Mouse (Mus musculus): ENCODE data around the gene Gmds.

The Gmds gene

DNA sequence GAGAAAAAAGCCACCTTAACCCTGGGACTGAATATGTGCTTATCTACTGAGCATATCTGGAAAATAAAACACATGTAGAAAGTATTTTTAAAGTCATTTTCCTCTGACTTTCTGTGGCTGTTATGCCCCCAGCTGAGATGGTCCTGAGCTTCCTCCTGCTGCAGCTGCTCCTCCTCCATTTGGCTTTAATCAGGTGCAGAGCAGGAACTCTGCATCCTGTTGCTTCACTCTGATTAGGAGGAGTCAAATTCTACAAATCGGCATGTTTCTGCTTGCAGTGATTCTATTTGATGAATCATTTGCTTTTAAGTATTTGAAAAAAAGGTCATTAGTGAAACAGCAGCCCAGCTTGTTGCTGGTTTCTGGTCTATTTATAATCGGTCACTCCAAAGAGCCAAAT is 177.0 kb downstream of the Gmds start:
- no peak for DNase-seq (ENCODE audit: low spot score in 2 of 2)

DNA sequence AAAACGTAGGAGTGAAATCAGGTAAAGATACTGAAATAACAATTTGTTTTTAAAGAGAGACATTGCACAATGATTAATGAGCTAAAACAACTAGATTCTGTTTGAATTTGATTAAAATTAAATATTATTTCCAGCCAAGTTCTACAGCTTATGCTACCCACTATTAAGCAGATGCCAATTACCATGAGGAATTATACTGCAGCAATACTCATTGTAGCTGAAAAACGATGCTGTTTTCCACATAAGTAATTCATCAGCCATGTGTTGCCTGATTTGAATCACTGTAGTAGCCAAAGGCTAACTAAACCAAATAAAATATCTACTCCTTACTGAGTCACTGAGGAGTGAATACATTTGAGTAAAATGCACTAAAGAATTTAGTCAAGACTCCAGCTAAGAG is 180.3 kb downstream of the Gmds start:
- DNase-seq (ENCODE audit: low spot score in 2 of 2): no peak

DNA sequence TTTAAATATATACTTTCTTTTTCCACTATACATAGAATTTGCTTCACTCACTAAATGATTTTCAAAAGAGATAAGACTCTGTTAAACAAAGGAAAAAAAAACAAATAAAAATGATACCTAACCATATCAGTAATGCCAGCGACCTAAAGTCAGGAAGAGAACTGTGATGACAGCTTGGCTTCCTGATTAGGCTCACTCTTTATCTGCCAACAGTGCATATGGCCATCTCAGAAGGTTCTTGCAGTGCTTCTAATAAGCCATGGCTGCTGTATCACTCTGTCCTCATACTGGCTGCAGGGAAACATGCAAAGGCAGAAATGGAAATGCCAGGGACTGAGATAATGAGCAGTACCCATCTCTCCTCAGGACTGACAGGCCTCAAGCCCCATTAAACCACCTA is 192.6 kb downstream of the Gmds start:
- no peak for DNase-seq (ENCODE audit: low spot score in 2 of 2)

DNA sequence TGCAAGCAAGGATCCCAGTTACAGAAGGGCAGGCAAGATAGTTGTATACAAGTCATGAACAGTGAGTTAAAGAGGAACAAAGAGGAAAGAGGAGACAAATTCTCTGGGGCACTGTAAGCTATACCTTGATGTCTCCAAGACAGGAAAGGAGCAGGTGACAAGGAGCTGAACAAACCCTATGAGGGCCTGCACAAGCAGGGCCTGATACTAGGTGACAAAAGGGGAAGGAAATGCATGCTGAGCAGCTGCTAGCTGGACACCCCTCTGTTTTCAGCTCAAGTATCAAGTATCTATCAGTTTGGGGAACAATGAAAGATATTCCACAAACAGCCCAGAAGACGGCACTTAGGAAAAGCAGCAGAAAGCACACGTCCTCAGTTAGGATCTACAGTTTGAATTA is 193.4 kb downstream of the Gmds start:
- no peak for DNase-seq (ENCODE audit: low spot score in 2 of 2)

DNA sequence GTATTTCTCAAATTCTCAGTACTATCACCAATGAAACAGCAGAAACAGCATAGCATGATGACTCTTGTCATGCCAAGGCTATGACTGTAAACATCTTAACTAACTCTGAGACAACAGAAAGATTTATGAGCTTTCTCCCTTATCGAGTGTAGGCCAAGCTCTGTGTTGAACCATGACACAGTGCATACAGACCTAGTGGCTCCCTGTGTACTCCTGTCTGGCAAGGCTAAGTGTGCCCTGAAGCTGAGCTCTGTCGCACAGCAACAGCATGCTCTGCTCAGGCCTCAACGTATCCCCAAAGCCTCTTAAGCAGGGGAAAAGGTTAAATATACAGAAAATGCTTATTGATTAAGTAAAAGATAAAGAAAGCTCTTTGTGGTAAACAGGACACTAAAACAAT is 194.9 kb downstream of the Gmds start:
- no peak for DNase-seq (ENCODE audit: low spot score in 2 of 2)

DNA sequence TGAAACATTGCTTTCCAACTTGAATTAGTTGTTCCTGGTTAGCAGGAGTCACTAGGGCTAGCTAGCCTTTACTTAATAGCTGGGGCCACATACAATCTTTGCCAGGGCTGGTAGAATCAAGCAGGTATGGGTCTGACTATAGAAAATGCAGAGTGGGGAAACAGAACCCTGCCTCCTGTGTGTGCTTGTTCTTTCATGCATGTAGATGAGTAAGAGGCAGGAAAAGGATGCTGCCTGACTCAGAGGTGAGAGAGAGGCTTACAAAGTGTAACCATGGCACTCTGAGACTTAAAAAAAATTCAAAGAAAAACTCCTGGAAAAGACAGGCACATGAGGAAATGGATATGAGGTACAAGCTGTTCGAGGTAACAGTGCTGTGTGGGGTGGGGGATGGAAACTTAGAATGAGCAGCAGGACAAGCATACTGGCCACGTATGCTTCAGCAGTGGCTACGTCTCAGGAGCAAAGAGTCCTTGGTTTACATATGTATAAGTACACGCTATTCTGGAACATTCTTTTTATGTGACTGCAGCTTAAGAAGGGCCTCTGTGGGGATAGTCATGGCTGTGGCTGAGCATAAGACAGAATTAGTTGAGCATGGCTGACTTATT is 203.8 kb downstream of the Gmds start:
- DNase-seq (ENCODE audit: low spot score in 2 of 2): no peak

DNA sequence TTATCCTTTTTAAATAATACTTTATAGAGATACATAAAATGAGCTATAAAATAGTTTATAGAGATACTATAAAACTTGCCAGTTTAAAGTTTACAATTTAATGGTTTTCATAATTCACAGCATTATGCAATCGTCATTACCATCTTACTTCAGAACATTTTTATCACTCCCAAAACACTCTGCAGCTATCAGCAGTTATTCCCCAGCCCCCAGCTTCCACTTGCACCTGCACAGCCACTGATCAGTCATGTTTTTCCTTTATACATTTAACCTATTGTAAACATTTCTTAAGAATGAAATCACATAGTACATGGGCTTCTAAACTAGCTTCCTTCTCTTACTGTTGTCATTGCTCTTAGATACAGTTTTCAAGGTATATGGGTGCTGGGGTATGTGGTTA is 208.6 kb downstream of the Gmds start:
- no peak for DNase-seq (ENCODE audit: low spot score in 2 of 2)

DNA sequence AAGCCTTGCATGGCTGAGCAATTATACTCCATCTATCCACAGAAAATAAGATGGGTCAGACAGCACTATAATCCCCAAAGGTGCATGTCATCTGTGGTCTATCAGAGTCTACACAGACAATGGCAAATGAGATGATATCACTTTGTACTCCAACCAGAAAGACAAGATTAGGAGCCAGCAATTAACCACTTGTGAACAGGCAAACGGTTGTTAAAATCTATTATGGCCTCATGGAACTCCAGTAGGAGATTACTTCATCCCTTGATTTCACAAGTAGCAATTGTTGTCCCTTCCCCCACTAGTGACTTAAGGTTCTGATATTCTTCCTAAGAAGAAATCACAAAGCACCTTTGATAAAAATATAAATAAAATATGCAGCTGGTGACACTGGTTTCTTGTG is 220.2 kb downstream of the Gmds start:
- DNase-seq (ENCODE audit: low spot score in 2 of 2): no peak

DNA sequence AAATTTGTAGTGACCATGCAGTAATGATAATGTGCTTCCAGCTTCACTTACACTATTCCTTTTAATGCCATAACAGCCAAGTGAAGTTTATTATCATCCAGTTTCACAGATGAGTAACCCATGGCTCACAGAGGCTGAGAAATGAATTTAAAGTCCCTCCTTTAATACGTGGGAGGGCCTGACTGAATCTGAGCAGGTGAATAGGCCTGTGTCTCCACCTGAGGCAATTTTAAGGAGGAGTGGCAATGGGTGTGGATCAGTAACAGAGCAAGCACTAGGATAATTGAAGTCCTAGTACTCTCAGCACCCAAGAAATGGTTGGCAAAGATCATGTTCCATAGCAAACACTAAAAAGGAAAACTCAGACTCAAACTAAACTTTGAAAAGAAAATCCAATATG is 223.1 kb downstream of the Gmds start:
- DNase-seq (ENCODE audit: low spot score in 2 of 2): no peak

DNA sequence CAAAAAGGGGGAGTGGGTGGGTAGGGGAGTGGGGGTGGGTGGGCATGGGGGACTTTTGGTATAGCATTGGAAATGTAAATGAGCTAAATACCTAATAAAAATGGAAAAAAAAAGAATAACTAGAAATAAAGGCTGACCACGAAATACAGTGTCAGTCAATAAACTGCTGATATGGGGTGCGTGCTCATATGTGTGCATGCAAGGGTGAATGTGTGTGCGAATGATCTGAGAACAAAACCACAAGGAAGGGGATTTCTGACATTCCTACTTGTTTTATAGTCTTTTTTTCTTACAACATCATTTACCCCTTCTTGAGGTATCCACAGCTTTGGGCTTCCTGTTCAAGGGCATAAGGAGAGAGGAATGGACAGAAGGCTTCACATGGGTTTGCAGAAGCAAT is 224.7 kb downstream of the Gmds start:
- DNase-seq (ENCODE audit: low spot score in 2 of 2): no peak

DNA sequence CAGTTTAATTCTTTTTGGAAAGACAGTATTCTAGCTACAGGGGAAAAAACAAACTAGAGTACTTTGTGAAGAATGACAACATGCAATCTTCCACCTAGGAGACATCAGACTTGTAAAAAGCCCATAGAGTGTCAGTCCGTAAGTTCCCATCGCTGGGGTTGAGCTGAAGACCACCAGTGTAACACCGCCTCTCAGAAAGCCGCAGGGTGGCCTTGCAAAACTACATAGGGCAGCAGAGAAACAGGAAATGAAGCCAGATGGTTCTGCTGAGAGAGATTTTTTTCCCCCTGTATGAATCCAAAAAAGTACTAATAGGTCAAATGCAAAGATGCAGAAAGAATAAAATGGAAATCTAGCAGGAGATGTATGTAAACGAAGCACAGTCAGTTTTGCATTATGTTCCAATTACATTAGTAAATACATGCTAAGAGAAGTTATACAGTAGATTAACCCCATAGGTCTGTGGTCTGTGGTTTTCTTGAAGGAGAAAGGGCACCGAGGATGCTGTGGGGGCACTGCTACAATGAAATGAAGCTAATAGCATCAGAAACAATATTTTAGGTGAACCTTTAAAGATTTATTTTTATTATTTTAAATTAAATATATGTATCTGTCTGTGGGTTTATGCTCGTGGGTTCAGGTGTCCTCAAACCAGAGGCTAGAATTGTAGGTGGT is 250.1 kb downstream of the Gmds start:
- no peak for DNase-seq (ENCODE audit: low spot score in 2 of 2)

DNA sequence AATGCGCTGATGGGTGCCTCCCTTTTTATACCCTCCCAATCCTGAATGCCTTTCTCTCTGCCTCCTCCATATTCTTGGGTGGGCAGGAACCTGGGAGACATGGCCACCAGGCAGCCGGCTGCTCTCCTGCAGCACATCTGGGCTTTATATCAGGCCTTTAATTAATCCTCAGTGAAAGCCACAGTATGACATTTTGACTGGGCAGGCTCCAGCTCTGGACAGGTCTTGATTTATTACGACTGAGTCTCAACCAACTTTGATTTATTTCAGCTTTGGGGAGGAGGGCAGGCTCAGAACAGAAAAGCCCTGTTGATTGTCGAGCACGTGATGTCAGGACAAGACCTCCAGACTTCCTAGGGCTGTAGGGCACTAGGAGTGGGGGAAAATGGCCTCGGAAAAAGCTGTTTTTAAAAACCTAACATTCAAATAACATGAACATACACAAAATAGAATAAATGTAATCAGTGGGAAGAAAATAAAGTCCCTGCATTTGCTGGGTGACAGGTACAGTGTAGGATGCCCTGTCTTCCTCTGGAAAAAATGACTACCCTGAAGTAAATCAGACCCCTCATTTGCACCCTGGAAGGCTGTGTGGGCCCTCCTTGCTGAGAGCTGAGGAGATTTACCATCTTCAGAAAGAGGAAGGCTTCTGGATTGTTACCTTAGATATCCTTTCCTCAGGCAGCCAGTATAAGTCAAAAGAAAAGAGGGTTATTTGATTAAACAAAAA is 257.9 kb downstream of the Gmds start:
- no peak for DNase-seq (ENCODE audit: low spot score in 2 of 2)

DNA sequence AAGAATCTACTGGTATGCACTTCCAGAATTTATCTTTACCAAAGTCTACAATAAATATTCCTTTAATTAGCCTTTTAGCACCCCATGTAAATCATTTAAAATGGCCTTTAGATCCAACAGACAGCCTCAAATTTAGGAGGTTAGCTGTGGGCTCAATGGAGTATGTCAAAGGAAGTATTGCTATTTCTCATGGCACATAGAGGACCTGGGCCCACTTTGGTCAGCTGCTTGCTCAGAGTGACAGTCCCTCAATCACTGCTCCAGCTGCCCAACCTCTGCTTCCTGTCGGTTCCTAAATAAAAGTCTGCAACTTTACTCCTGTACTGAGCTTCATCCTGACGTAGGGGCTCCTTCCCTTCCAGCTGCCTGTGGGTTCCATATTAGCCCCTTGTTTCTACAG is 264.9 kb downstream of the Gmds start:
- DNase-seq (ENCODE audit: low spot score in 2 of 2): no peak

DNA sequence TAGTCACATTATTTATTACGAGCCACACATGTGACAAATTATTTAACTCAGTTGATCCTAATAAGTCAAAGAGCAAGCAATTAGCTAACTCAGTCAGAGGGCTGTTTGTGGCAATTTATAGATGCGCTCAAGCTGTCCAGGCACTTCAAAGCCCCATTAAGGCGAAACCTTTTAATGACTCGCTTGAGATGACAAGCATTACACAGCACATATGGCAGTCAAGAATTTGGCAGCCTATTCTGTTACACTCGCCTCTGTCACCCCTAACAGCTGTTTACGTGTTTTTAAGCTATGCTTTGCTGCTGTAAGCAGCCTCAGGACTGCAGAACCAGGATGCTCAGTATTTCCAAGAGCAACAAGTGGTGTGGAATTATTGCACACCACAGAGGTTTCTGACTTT is 283.2 kb downstream of the Gmds start:
- DNase-seq (ENCODE audit: low spot score in 2 of 2): no peak

DNA sequence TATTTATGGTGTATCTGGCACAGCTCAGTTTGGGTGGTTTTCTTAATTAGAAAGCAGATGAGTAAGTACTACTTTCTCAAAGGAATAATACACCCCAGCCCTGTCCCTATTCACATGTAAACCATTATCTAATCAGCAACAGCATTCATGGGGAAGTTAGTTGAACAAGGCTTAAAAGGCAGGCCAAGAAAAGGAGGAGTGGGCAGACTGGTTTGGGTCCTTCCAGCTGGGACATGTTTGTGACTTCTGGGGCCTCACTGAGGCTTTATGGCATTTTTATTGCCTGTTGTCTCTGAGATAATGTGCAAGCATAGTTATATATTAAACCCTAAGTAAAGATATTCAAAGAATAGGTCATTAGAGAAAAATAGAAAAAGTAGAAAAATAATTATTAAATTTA is 285.0 kb downstream of the Gmds start:
- DNase-seq (ENCODE audit: low spot score in 2 of 2): no peak

DNA sequence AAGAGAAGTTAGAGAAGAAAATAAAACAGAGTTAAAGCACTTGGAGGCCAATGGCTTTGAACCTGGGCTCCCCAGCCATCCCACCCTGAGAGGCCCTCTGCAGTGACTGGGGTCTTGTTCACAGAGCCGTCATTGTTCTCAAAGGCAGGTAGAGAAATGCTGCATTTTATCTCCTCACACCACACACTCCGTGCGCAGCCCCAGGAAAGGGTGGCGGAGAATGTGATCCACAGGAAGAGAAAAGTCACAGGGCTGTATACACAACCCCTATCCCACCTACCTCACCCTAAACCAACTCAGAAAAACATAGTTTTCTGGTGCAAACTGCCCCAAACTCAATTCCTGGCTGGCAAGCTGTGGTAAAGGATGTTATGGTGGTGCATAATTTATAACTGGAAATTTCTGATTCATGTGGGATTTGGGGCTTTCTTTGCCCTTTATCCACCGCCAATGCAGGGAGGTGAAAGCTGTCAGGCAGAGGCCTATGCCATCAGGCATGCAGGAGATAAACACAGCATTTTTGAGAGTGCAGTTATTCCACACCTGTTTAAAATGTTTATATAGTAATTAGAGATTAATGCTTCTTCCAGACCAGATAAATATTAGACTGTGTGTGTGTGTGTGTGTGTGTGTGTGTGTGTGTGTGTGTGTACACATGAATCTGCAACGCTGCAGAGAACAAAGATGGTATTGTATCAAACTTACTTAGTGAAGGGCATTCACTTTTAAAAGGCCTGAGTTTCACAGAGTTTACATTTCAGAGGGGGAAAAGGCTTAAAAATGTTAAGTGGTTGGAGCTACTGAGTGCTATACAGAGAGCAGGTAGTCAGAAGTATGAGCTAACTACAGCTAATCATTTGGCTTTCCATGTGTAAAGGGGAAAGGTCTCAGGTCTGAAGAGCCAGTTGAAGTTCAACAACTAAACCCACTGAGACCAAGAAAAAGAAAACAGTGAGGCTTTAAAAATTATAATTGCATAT is 290.3 kb downstream of the Gmds start:
- DNase-seq (ENCODE audit: low spot score in 2 of 2): no peak

DNA sequence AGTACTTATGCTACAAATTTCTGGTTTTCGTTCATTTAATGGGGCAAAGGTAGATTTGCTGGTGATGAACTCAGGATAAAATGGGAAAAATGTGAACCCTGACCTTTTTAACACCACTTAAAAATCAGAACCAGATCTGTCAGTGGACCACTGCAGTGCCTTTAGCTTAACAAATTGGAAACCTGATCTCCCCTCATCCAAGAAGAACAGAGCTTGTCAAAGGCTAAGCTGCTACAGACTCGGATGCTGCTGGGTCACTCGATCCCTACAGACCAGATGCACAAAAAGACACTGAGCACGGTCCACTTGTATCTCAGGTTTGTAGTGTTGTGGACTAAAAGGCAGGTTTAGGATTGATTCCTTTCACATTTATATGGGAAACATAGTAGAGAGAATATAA is 291.6 kb downstream of the Gmds start:
- DNase-seq (ENCODE audit: low spot score in 2 of 2): no peak

DNA sequence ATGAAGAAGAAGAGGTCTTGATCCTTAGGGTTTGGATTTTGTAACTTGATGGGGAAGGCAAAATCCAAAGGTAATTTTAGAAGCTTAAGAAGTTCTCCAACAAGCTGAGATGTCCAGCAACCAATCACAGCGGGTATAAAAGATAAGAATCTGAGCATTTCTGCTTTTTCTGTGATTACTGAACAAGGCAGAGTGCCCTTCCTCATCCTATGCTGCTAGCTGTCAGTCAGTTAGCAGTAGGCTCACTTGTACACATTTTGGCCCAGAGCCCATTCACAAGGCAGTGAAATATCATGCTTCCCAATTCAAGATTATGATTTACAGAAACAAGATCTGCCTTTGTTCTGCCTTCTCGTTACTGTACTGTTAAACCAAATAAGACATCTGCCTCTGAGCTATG is 295.8 kb downstream of the Gmds start:
- DNase-seq (ENCODE audit: low spot score in 2 of 2): no peak

DNA sequence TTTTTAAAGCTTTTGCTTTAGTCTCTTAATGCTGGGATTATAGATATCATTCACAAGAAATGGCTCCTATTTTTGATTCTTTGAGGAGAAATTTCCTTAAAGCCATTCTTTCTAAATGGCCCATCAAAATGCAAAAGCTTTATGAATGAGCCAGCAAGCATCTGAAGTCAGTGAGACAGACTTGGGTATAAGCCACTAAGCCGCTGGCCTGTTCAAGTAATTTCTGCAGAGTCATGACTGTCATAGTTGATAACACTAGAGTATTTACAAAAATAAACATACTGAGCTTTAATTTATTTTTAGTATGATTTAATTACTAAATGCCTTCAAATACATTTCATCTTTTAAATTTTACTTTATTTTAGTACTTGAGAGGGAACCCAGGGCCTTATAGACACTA is 297.7 kb downstream of the Gmds start:
- DNase-seq (ENCODE audit: low spot score in 2 of 2): no peak

DNA sequence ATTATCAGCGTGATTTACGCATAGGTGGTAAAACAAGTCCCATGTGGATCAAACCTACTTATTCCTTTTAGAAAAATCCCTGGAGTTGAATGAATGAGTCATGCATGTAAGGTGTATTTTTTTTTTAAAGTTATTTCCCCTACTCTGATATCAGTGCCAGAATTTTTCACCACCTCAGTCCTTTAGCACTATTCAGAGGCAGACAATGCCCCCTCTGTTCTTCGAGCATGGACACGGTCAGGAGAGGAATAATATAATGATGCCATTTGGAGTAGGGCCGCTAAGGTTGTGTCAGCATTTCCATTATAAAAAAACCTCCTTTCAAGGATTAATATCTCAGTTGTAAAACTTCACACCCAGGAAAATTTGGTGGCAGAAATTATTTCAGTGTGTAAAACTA is 301.6 kb downstream of the Gmds start:
- no peak for DNase-seq (ENCODE audit: low spot score in 2 of 2)

DNA sequence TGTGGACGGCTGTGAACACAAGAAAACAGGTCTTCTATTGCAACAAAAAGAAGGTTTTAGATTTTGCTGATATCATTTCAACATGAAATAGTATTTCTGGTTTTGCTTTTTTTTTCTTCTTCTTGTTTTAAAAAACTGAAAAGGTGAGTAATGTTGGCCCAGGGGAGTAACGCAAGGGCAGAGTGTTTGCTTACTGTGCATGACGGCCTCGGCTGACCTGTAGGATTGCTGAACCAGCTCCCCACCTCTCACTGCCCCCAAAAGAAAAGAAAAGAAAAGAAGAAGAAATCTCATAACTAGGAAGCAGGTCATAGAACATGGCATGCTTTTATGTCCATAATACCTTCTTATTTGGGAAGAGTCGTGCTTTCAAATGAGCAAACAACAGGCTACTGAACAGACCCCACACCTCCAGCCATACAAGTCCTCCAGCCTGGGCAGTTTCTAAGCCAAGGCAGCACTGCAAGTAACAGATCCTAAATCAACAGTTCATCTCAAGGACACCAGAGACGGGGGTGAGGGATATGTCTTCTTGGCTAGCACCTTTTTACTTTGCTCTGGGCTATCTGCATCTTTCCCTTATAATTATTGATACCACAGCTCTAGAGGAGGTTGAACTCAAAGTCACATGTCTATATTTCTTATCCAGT is 303.6 kb downstream of the Gmds start:
- DNase-seq (ENCODE audit: low spot score in 2 of 2): no peak

DNA sequence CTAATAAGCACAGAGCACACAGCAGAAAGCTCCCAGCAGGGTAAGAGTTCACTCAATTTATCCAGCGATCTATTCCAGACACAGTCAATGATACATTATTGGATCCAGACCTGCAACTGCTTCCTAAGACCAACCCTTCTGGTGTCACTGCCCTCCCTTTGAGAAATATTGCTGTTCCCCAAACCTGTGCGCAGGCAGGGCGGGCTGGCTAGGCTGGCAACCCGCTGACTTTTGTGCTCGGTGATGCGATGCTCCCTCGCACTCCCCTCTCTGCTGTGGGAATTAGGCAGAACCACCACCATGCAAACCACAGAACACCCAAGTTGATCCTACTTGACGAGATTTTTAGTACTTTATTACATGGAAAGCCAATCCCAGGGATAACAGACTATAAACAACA is 304.4 kb downstream of the Gmds start:
- no peak for DNase-seq (ENCODE audit: low spot score in 2 of 2)
